13 mouse cellular contexts compared by ENCODE assay signal in genomic region chr7:28243943-28244342, GRCm38 (mm10). TPM values are rescaled to one million over a fixed set of nuclear protein-coding genes. Genes with fewer than 3 reads are reported as not detected.
A peak's percentile ranks its signal among the peaks of the same experiment; 100 is the strongest.
DNase-seq lines count a peak whose midpoint lies in the region; TF ChIP-seq lines count a peak whose summit lies in the region.
"Not testable (repeated sequence)": the region's sequence is repeated elsewhere in the genome, so short reads cannot be mapped to it uniquely, and the experiment has no call there.
"Had no signal": no experiment of that assay in that cellular context is flagged by ENCODE, and none has a peak within 500 bp of the region (broad histone marks: within the 10 kb centered on the region; RNA-seq: fewer than 3 reads in every experiment).

No protein-coding gene starts in this region.

- H3K9ac ChIP-seq in MEL (ENCODE audit: control insufficient read depth, low read depth, low read length, poor library complexity, severe bottlenecking); liver, adult 2 months (ENCODE audit: low read depth, low read length): not testable (repeated sequence)

- H3K27me3 ChIP-seq in MEL (ENCODE audit: control insufficient read depth in 1 of 2, insufficient read depth in 2 of 2, low read length in 2 of 2); liver, adult 2 months (ENCODE audit: control insufficient read depth, insufficient read depth, low read length): not testable (repeated sequence)

- not testable (repeated sequence) for H3K9me3 ChIP-seq in MEL (replicated peaks; ENCODE audit: insufficient read depth, low read length)

- TF ChIP-seq EP300 in MEL (IDR thresholded peaks at IDR 0.05; ENCODE audit: low read depth in 1 of 2, low read length in 2 of 2), result not testable (repeated sequence)

- not testable (repeated sequence) for H3K4me1 ChIP-seq in MEL (ENCODE audit: control insufficient read depth in 1 of 2, insufficient read depth in 2 of 2, low read length in 2 of 2); liver, adult 2 months (ENCODE audit: control insufficient read depth, insufficient read depth, low read length)

- H3K4me3 ChIP-seq in MEL (ENCODE audit: control insufficient read depth in 1 of 2, insufficient read depth in 1 of 2, low read depth in 2 of 2, low read length in 2 of 2); liver, adult 2 months (ENCODE audit: insufficient read depth, low read depth, low read length): not testable (repeated sequence)

- not testable (repeated sequence) for TF ChIP-seq POLR2A in MEL (IDR thresholded peaks at IDR 0.05; ENCODE audit: control insufficient read depth in 1 of 2, insufficient read depth in 1 of 2, low read depth in 1 of 2, low read length in 2 of 2, poor library complexity in 1 of 2); liver, adult 2 months (IDR thresholded peaks at IDR 0.05; ENCODE audit: extremely low read depth, insufficient read depth, low read length)

- DNase-seq in MEL (ENCODE audit: low read depth, low spot score), result not testable (repeated sequence)
- DNase-seq in heart, adult 11 months, result peak; percentile 62
- peak; percentile 69 for DNase-seq in liver, adult 2 months (ENCODE audit: extremely low read depth, low read depth, low spot score)

- H3K79me2 ChIP-seq in MEL (ENCODE audit: control insufficient read depth, insufficient read depth, low read length, poor library complexity); liver, adult 2 months (ENCODE audit: control insufficient read depth, insufficient read depth, low read length): not testable (repeated sequence)

- H3K36me3 ChIP-seq in MEL (ENCODE audit: control insufficient read depth in 1 of 2, insufficient read depth in 2 of 2, low read length in 2 of 2); liver, adult 2 months (ENCODE audit: control insufficient read depth, insufficient read depth, low read length): not testable (repeated sequence)

- not testable (repeated sequence) for H3K27ac ChIP-seq in MEL (ENCODE audit: control insufficient read depth, low read depth, low read length); liver, adult 2 months (replicated peaks; ENCODE audit: insufficient read depth, low read depth, low read length)

- 12% methylated on average over 2 of the region's 2 CpGs for WGBS in liver, adult 2 months

- TF ChIP-seq CTCF in MEL (IDR thresholded peaks at IDR 0.05 in 2 of 3, conservative IDR thresholded peaks at IDR 0.05 in 1 of 3; ENCODE audit: control insufficient read depth in 1 of 3, insufficient read depth in 1 of 3, low read depth in 2 of 3, low read length in 3 of 3, poor library complexity in 1 of 3, severe bottlenecking in 1 of 3); liver, adult 2 months (IDR thresholded peaks at IDR 0.05; ENCODE audit: low read depth, low read length): not testable (repeated sequence)

- TF ChIP-seq RAD21 in MEL (IDR thresholded peaks at IDR 0.05; ENCODE audit: low read depth, low read length), result not testable (repeated sequence)

TF ChIP-seq in MEL, 35 proteins besides CTCF, POLR2A, EP300 and RAD21:
- 0 out of 2 replicates have a peak, but pooled peaks have one; percentile 3 for TF ChIP-seq POLR2AphosphoS5 (IDR thresholded peaks at IDR 0.05; ENCODE audit: borderline replicate concordance, low read depth, low read length)

RNA-seq across cellular contexts. Expression of gene Eid2, which starts 23.7 kb away (rescaled TPM):
- total RNA-seq in MEL (2012; rRNA removed), result not detected in 2 replicates
- polyA plus RNA-seq in MEL (2012; ENCODE audit: insufficient read depth in 1 of 2, insufficient read length in 2 of 2, low read depth in 1 of 2, low replicate concordance in 2 of 2, missing spikeins in 1 of 2), result not detected
- 0.28 and 0.47 TPM in 2 replicates for total RNA-seq in liver, adult 2 months (2014; rRNA removed)
- polyA plus RNA-seq in liver, adult 2 months (2012; rRNA removed), result 0.35 and 0.50 TPM in 2 replicates
- total RNA-seq: CH12.LX had no signal

RNA-seq across cellular contexts. Expression of gene Eid2b, which starts 33.6 kb away (rescaled TPM):
- 3.2 TPM in 2 replicates for total RNA-seq in MEL (2012; rRNA removed)
- polyA plus RNA-seq in MEL (2012; ENCODE audit: insufficient read depth in 1 of 2, insufficient read length in 2 of 2, low read depth in 1 of 2, low replicate concordance in 2 of 2, missing spikeins in 1 of 2), result 1 to 10 TPM in 1 of 2 experiments, not detected in 1; 5.3 TPM
- 1.9 and 3.0 TPM in 2 replicates for total RNA-seq in liver, adult 2 months (2014; rRNA removed)
- polyA plus RNA-seq in liver, adult 2 months (2012; rRNA removed), result 3.5 and 3.9 TPM in 2 replicates

RNA-seq across cellular contexts. Expression of gene Selenov, which starts 47.0 kb away (rescaled TPM):
- not detected in 2 replicates for total RNA-seq in MEL (2012; rRNA removed)
- polyA plus RNA-seq in MEL (2012; ENCODE audit: insufficient read depth in 1 of 2, insufficient read length in 2 of 2, low read depth in 1 of 2, low replicate concordance in 2 of 2, missing spikeins in 1 of 2), result not detected
- not detected in 2 replicates for total RNA-seq in liver, adult 2 months (2014; rRNA removed)
- polyA plus RNA-seq in liver, adult 2 months (2012; rRNA removed), result not detected in 2 replicates
- total RNA-seq: adrenal gland, adult 18-20 months; adrenal gland, adult 2 months; adrenal gland, postnatal 14 days; adrenal gland, postnatal 25 days; CH12.LX; G1E had no signal
- polyA plus RNA-seq: activated CD4-positive, CD25-positive, alpha-beta regulatory T cell, adult 4 months; adrenal gland, adult 2 months; C2C12; CD4-positive, CD25-positive, alpha-beta regulatory T cell, adult 4 months; G1E; Patski had no signal

RNA-seq across cellular contexts. Expression of gene Dll3, which starts 58.1 kb away (rescaled TPM):
- total RNA-seq in MEL (2012; rRNA removed), result 0.15 and 0.16 TPM in 2 replicates
- polyA plus RNA-seq in MEL (2012; ENCODE audit: insufficient read depth in 1 of 2, insufficient read length in 2 of 2, low read depth in 1 of 2, low replicate concordance in 2 of 2, missing spikeins in 1 of 2), result under 1 TPM in 1 of 2 experiments, not detected in 1; 0.57 TPM
- total RNA-seq in liver, adult 2 months (2014; rRNA removed), result not detected in 2 replicates
- polyA plus RNA-seq in liver, adult 2 months (2012; rRNA removed), result not detected in 2 replicates
- total RNA-seq: adrenal gland, postnatal 25 days had no signal
- polyA plus RNA-seq: CD4-positive, CD25-positive, alpha-beta regulatory T cell, adult 4 months had no signal
